Mouse (Mus musculus): ENCODE data around the gene Engase. TPM values are rescaled to one million over a fixed set of nuclear protein-coding genes. Genes with fewer than 3 reads are reported as not detected.

Engase gene
- total and polyA plus RNA-seq, 2 experiments from 2014 or later = 5.3 to 13.6 TPM

- peak overlapping the region; percentile 38; the same call in 1 of the 2 replicates for H3K27ac ChIP-seq (ENCODE audit: low read depth, low read length)
- H3K9me3 ChIP-seq (ENCODE audit: low read length) = no peaks in the 10 kb centered on the region
- H3K36me3 ChIP-seq (ENCODE audit: insufficient read depth, low read length) = no peaks in the 10 kb centered on the region
- no peak overlapping the region for H3K9ac ChIP-seq (replicated peaks; ENCODE audit: low read length, poor library complexity, severe bottlenecking)
- no peak overlapping the region for H3K4me2 ChIP-seq (ENCODE audit: low read depth, low read length, poor library complexity, severe bottlenecking)
- H3K27me3 ChIP-seq (ENCODE audit: insufficient read depth, low read length) = no peaks in the 10 kb centered on the region
- DNase-seq (ENCODE audit: low spot score) (peak; percentile 62), ATAC-seq (ENCODE audit: low FRiP score) (peak; percentile 21; the same call in 1 of the 2 replicates)
- no peaks in the 10 kb centered on the region; the same call in 1 of the 2 replicates for H3K4me1 ChIP-seq (ENCODE audit: insufficient read depth, low read length)
- TF ChIP-seq CTCF (IDR thresholded peaks at IDR 0.05) = no peak
- H3K4me3 ChIP-seq (ENCODE audit: low read depth, low read length) = no peak overlapping the region
- 17% methylated on average over 11 of the region's 11 CpGs for WGBS
Measured at GRCm38 (mm10) chr11:118438665-118439414, 37.8 kb upstream of the Engase start.

- TF ChIP-seq CTCF (IDR thresholded peaks at IDR 0.05) = no peak
- DNase-seq (ENCODE audit: low spot score) (no peak), ATAC-seq (ENCODE audit: low FRiP score) (no peak)
- Histone ChIP-seq H3K4me1 (ENCODE audit: insufficient read depth, low read length) (no peaks in the 10 kb centered on the region; the same call in 1 of the 2 replicates), H3K9ac (replicated peaks; ENCODE audit: low read length, poor library complexity, severe bottlenecking) (no peak overlapping the region), H3K4me2 (ENCODE audit: low read depth, low read length, poor library complexity, severe bottlenecking) (no peak overlapping the region), H3K4me3 (ENCODE audit: low read depth, low read length) (no peak overlapping the region), H3K9me3 (ENCODE audit: low read length) (no peaks in the 10 kb centered on the region), H3K27ac (ENCODE audit: low read depth, low read length) (no peak overlapping the region), H3K27me3 (ENCODE audit: insufficient read depth, low read length) (0 out of 2 replicates have a peak, but pooled peaks cover 5% of the 10 kb centered on the region), H3K36me3 (ENCODE audit: insufficient read depth, low read length) (no peaks in the 10 kb centered on the region)
- WGBS = 59% methylated on average over 13 of the region's 13 CpGs
Measured at GRCm38 (mm10) chr11:118442691-118443090, 33.9 kb upstream of the Engase start.

DNA sequence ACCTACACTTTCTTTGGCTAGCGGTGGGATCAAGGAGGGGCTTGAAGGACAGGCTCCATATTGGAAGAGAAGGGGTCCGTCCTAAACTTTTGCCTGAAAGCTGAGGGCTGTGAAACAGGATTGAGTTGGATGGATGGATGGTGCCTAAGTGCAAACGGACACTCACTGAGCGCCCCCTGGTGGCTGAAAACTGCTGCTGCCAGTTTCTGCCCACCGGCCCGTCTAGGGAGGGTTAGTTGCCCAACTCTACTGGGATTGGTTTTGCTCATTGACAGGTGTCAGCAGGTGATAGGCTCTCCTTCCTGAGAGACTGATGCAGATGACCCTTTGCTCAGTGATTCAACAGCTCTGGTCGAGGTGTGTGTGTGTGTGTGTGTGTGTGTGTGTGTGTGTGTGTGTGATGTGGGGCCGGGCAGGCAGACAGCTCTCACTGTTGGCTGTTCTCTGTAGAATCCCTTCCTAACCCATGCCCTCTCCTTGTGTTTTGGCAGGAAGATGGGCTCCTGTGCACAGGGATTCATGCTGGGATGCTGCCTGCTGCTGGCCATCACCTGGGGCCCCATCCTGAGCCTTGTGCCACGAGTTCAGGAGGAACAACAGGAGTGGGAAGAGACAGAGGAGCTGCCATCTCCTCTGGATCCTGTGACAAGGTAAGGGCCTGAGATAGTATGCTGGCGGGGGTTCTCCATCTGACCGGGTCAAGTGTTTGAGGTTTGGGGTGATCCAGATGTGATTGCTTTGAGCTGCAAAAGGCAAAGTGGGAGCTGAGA is 33.2 kb upstream of the Engase start:
- H3K27ac ChIP-seq (ENCODE audit: low read depth, low read length) = no peak overlapping the region
- ATAC-seq (ENCODE audit: low FRiP score) (no peak), DNase-seq (ENCODE audit: low spot score) (peak; percentile 71)
- H3K9ac ChIP-seq (replicated peaks; ENCODE audit: low read length, poor library complexity, severe bottlenecking) = no peak overlapping the region
- H3K27me3 ChIP-seq (ENCODE audit: insufficient read depth, low read length) = 0 out of 2 replicates have a peak, but pooled peaks cover 5% of the 10 kb centered on the region
- no peaks in the 10 kb centered on the region for H3K9me3 ChIP-seq (ENCODE audit: low read length)
- no peaks in the 10 kb centered on the region for H3K36me3 ChIP-seq (ENCODE audit: insufficient read depth, low read length)
- no peaks in the 10 kb centered on the region; the same call in 1 of the 2 replicates for H3K4me1 ChIP-seq (ENCODE audit: insufficient read depth, low read length)
- H3K4me3 ChIP-seq (ENCODE audit: low read depth, low read length) = no peak overlapping the region
- no peak overlapping the region for H3K4me2 ChIP-seq (ENCODE audit: low read depth, low read length, poor library complexity, severe bottlenecking)
- WGBS = 36% methylated on average over 11 of the region's 11 CpGs
- peak; percentile 86 for TF ChIP-seq CTCF (IDR thresholded peaks at IDR 0.05)

DNA sequence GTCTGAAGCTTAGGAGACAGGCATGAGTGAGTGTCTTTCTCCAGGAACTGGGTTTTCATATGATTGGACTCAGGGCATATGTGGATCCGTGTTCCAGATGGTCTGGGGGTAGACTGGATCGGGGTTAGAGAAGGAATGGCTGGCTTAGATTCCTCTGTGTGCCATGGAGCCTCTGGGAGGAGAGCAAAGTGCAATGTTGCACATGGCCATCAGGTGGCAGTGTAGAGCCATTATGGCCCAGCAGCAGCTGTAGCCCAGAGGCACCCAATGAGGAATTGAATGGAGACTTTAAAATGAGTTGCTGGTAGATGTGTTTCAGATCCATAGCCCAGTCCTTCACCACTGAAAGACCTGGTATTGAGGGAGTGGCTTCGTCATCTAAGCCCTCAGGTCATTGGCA is 30.8 kb upstream of the Engase start:
- Histone ChIP-seq H3K9ac (replicated peaks; ENCODE audit: low read length, poor library complexity, severe bottlenecking) (no peak overlapping the region), H3K4me3 (ENCODE audit: low read depth, low read length) (no peak overlapping the region), H3K36me3 (ENCODE audit: insufficient read depth, low read length) (no peaks in the 10 kb centered on the region), H3K27ac (ENCODE audit: low read depth, low read length) (no peak overlapping the region), H3K4me1 (ENCODE audit: insufficient read depth, low read length) (no peaks in the 10 kb centered on the region), H3K4me2 (ENCODE audit: low read depth, low read length, poor library complexity, severe bottlenecking) (no peak overlapping the region), H3K27me3 (ENCODE audit: insufficient read depth, low read length) (0 out of 2 replicates have a peak, but pooled peaks cover 5% of the 10 kb centered on the region), H3K9me3 (ENCODE audit: low read length) (no peaks in the 10 kb centered on the region)
- TF ChIP-seq CTCF (IDR thresholded peaks at IDR 0.05) = peak; percentile 99
- DNase-seq (ENCODE audit: low spot score) = peak; percentile 85
- ATAC-seq (ENCODE audit: low FRiP score) = peak; percentile 48
- WGBS = 14% methylated on average over 3 of the region's 3 CpGs

GRCm38 (mm10) chr11:118447346-118447745 is 29.3 kb upstream of the Engase start:
- H3K9ac ChIP-seq (replicated peaks; ENCODE audit: low read length, poor library complexity, severe bottlenecking) = no peak overlapping the region
- no peak overlapping the region for H3K4me3 ChIP-seq (ENCODE audit: low read depth, low read length)
- no peaks in the 10 kb centered on the region for H3K9me3 ChIP-seq (ENCODE audit: low read length)
- TF ChIP-seq CTCF (IDR thresholded peaks at IDR 0.05) = no peak
- H3K4me2 ChIP-seq (ENCODE audit: low read depth, low read length, poor library complexity, severe bottlenecking) = no peak overlapping the region
- ATAC-seq (ENCODE audit: low FRiP score) (no peak), DNase-seq (ENCODE audit: low spot score) (no peak)
- WGBS = 79% methylated on average over 4 of the region's 4 CpGs
- H3K27me3 ChIP-seq (ENCODE audit: insufficient read depth, low read length) = 0 out of 2 replicates have a peak, but pooled peaks cover 5% of the 10 kb centered on the region
- H3K4me1 ChIP-seq (ENCODE audit: insufficient read depth, low read length) = no peaks in the 10 kb centered on the region
- H3K36me3 ChIP-seq (ENCODE audit: insufficient read depth, low read length) = no peaks in the 10 kb centered on the region
- H3K27ac ChIP-seq (ENCODE audit: low read depth, low read length) = no peak overlapping the region

GRCm38 (mm10) chr11:118448385-118448784 is 28.2 kb upstream of the Engase start:
- Histone ChIP-seq H3K36me3 (ENCODE audit: insufficient read depth, low read length) (no peaks in the 10 kb centered on the region), H3K4me2 (ENCODE audit: low read depth, low read length, poor library complexity, severe bottlenecking) (no peak overlapping the region), H3K27ac (ENCODE audit: low read depth, low read length) (no peak overlapping the region), H3K9me3 (ENCODE audit: low read length) (no peaks in the 10 kb centered on the region), H3K9ac (replicated peaks; ENCODE audit: low read length, poor library complexity, severe bottlenecking) (no peak overlapping the region), H3K4me3 (ENCODE audit: low read depth, low read length) (no peak overlapping the region), H3K4me1 (ENCODE audit: insufficient read depth, low read length) (no peaks in the 10 kb centered on the region), H3K27me3 (ENCODE audit: insufficient read depth, low read length) (0 out of 2 replicates have a peak, but pooled peaks cover 5% of the 10 kb centered on the region)
- ATAC-seq (ENCODE audit: low FRiP score) (no peak), DNase-seq (ENCODE audit: low spot score) (no peak)
- no peak for TF ChIP-seq CTCF (IDR thresholded peaks at IDR 0.05)
- WGBS = 81% methylated on average over 8 of the region's 8 CpGs
